In genomic region chr7:116609406-116609805, GRCm38 (mm10) we compare ENCODE assay signal across 18 mouse cellular contexts.
"Had no signal": no experiment of that assay in that cellular context is flagged by ENCODE, and none has a peak within 500 bp of the region (broad histone marks: within the 10 kb centered on the region; RNA-seq: fewer than 3 reads in every experiment).

No protein-coding gene starts in this region.

- H3K4me3 ChIP-seq: gastrocnemius, adult 2 months; heart, adult 2 months; hindbrain, embryonic 10.5 days; hindbrain, embryonic 12.5 days; intestine, embryonic 15.5 days; layer of hippocampus, adult 2 months; left cerebral cortex, adult 2 months; limb, embryonic 10.5 days; limb, embryonic 12.5 days had no signal

- H3K27ac ChIP-seq: heart, adult 2 months; hindbrain, embryonic 10.5 days; hindbrain, embryonic 12.5 days; hindbrain, embryonic 14.5 days; intestine, embryonic 15.5 days; left cerebral cortex, adult 2 months; limb, embryonic 10.5 days; limb, embryonic 12.5 days had no signal

- H3K27me3 ChIP-seq: intestine, embryonic 15.5 days had no signal

- DNase-seq: gastrocnemius, postnatal 25 days; heart, postnatal 4 days; kidney, adult 18-20 months; kidney, adult 8-10 months; kidney, postnatal 10 days; kidney, postnatal 25 days; kidney, postnatal 4 days; liver had no signal

- H3K36me3 ChIP-seq: hindbrain, embryonic 10.5 days; hindbrain, embryonic 12.5 days; intestine, embryonic 15.5 days; limb, embryonic 10.5 days; limb, embryonic 12.5 days had no signal
